Mouse (Mus musculus) embryonic facial prominence, embryonic 15.5 days (tissue): ENCODE data around the gene Mpdu1. TPM values are rescaled to one million over a fixed set of nuclear protein-coding genes. Genes with fewer than 3 reads are reported as not detected.

ENCODE experiments used
- ATAC-seq: fragments of 200-750 bp; cut with Nextera tagmentation; 2 replicates; pipeline ENCODE4 v1.8.0; 2017; ENCODE audit warnings: low read depth, moderate TSS enrichment; ENCODE audit not compliant: insufficient number of reproducible peaks, low FRiP score, low TSS enrichment
- H3K27ac ChIP-seq: fragments of 300-500 bp; sonication (generic); replicated peaks from 2 replicates; pipeline ENCODE4 v1.5.1; 2015; ENCODE audit warnings: mild to moderate bottlenecking, inconsistent platforms
- H3K27me3 ChIP-seq: fragments of 300-500 bp; sonication (generic); 2 replicates; pipeline ENCODE4 v1.6.1; 2015; ENCODE audit warnings: inconsistent platforms
- H3K36me3 ChIP-seq: fragments of 300-500 bp; sonication (generic); 2 replicates; pipeline ENCODE4 v1.6.1; 2015; ENCODE audit warnings: mild to moderate bottlenecking, inconsistent platforms
- H3K4me1 ChIP-seq: fragments of 300-500 bp; sonication (generic); 2 replicates; pipeline ENCODE4 v1.6.1; 2015; ENCODE audit warnings: inconsistent platforms
- H3K4me2 ChIP-seq: fragments of 300-500 bp; sonication (generic); replicated peaks from 2 replicates; pipeline ENCODE4 v1.6.1; 2015; ENCODE audit warnings: mild to moderate bottlenecking, inconsistent platforms
- H3K4me3 ChIP-seq: fragments of 300-500 bp; sonication (generic); replicated peaks from 2 replicates; pipeline ENCODE4 v1.5.1; 2015; ENCODE audit warnings: mild to moderate bottlenecking, inconsistent platforms
- H3K9ac ChIP-seq: fragments of 300-500 bp; sonication (generic); 2 replicates; pipeline ENCODE4 v1.6.1; 2015; ENCODE audit warnings: inconsistent platforms
- H3K9me3 ChIP-seq: fragments of 300-500 bp; sonication (generic); replicated peaks from 2 replicates; pipeline ENCODE4 v1.6.1; 2016; ENCODE audit warnings: inconsistent platforms
- WGBS: fragments of 180-500 bp; shearing (Covaris S2); methylation state at CpG from one replicate; pipeline ENCODE4 v1.1.7; 2015; 5-methylcytosine and 5-hydroxymethylcytosine counted together
- microRNA counts: library from miRNA; unstranded; fragments of <30 nt; microRNA quantifications from one replicate; lab custom pipeline; 2016
- microRNA-seq: library from miRNA; unstranded; fragments of <30 nt; microRNA quantifications from one replicate; pipeline ENCODE4, GENCODE M21; 2016; ENCODE audit warnings: borderline number of aligned reads
- polyA plus RNA-seq: library from polyadenylated mRNA; unstranded; fragments of >200 nt; fragmentation: Nextera tagmentation; extraction: Ambion mirVana; gene quantifications from 2 replicates; pipeline ENCODE4 v1.2.1, GENCODE M21; 2015

Gene Mpdu1
- polyA plus RNA-seq, 1 experiment from 2014 or later = 66.5 TPM

GRCm38 (mm10) chr11:69613553-69614256 is 48.7 kb downstream of the Mpdu1 start:
- H3K27ac ChIP-seq = no peak overlapping the region

GRCm38 (mm10) chr11:69610899-69611298 is 51.5 kb downstream of the Mpdu1 start:
- 53% methylated on average over 4 of the region's 4 CpGs for WGBS
- no peak overlapping the region for H3K9ac ChIP-seq
- H3K4me2 ChIP-seq = no peak overlapping the region
- H3K4me1 ChIP-seq = peaks cover 10% of the 10 kb centered on the region
- ATAC-seq = no peak
- no peaks in the 10 kb centered on the region for H3K36me3 ChIP-seq
- H3K9me3 ChIP-seq = no peaks in the 10 kb centered on the region
- H3K27ac ChIP-seq = no peak overlapping the region
- H3K4me3 ChIP-seq = no peak overlapping the region
- no peaks in the 10 kb centered on the region for H3K27me3 ChIP-seq

More at GRCm38 (mm10) chr11:69613553-69614256, 48.7 kb downstream of the Mpdu1 start:
- no peak for ATAC-seq
- H3K4me2 ChIP-seq = peak overlapping the region; percentile 27
- H3K27me3 ChIP-seq = no peaks in the 10 kb centered on the region; the same call in 1 of the 2 replicates
- no peaks in the 10 kb centered on the region for H3K9me3 ChIP-seq
- H3K36me3 ChIP-seq = no peaks in the 10 kb centered on the region
- H3K9ac ChIP-seq = no peak overlapping the region
- WGBS = 13% methylated on average over 19 of the region's 19 CpGs
- H3K4me3 ChIP-seq = peak overlapping the region; percentile 8; the same call in 1 of the 2 replicates
- peaks cover 7% of the 10 kb centered on the region for H3K4me1 ChIP-seq

GRCm38 (mm10) chr11:69609416-69609815 is 53.0 kb downstream of the Mpdu1 start:
- Histone ChIP-seq H3K4me2 (no peak overlapping the region), H3K36me3 (no peaks in the 10 kb centered on the region), H3K4me3 (no peak overlapping the region), H3K27ac (no peak overlapping the region), H3K9ac (no peak overlapping the region), H3K4me1 (peaks cover 23% of the 10 kb centered on the region), H3K27me3 (no peaks in the 10 kb centered on the region), H3K9me3 (no peaks in the 10 kb centered on the region)
- WGBS = 63% methylated on average over 7 of the region's 7 CpGs
- no peak for ATAC-seq

GRCm38 (mm10) chr11:69608525-69608924 is 53.9 kb downstream of the Mpdu1 start:
- 88% methylated on average over 3 of the region's 3 CpGs for WGBS
- Histone ChIP-seq H3K4me1 (peaks cover 22% of the 10 kb centered on the region), H3K4me3 (no peak overlapping the region), H3K4me2 (no peak overlapping the region), H3K9ac (no peak overlapping the region), H3K27me3 (no peaks in the 10 kb centered on the region), H3K27ac (no peak overlapping the region), H3K36me3 (no peaks in the 10 kb centered on the region), H3K9me3 (no peaks in the 10 kb centered on the region)
- ATAC-seq = no peak

GRCm38 (mm10) chr11:69606832-69607231 is 55.6 kb downstream of the Mpdu1 start:
- Histone ChIP-seq H3K4me3 (no peak overlapping the region), H3K36me3 (no peaks in the 10 kb centered on the region), H3K9ac (no peak overlapping the region), H3K9me3 (no peaks in the 10 kb centered on the region), H3K4me1 (peaks cover 22% of the 10 kb centered on the region), H3K27ac (no peak overlapping the region), H3K27me3 (no peaks in the 10 kb centered on the region), H3K4me2 (no peak overlapping the region)
- ATAC-seq = no peak
- WGBS = 84% methylated on average over 2 of the region's 2 CpGs

MicroRNA genes within 50 kb of the gene (microRNA counts, 519-probe panel; counts per million panel counts)
- microRNA mmu-miR-1934 (lab: Ali Mortazavi, UCI) (not detected), microRNA mmu-miR-467f (lab: Ali Mortazavi, UCI) (2,909 counts per million, percentile 70 among the panel's probes with 10 or more counts)

Small RNAs within 50 kb of the gene (microRNA-seq; reads per million reads assigned to microRNA genes)
- gene Mir1934 (4.1 reads per million, percentile 18 among the genes with 10 or more reads in this experiment), gene Mir467f (not detected)

Other genes starting within 250 kb of the Mpdu1 start
- 35.5 and 37.2 TPM in 2 replicates for gene Kdm6b, start 249.0 kb downstream of the Mpdu1 start, polyA plus RNA-seq
- gene Dnah2, start 113.5 kb downstream of the Mpdu1 start, polyA plus RNA-seq = 4.9 and 8.3 TPM in 2 replicates
- 29.0 and 31.5 TPM in 2 replicates for gene Efnb3, start 102.4 kb downstream of the Mpdu1 start, polyA plus RNA-seq
- 25.0 and 26.5 TPM in 2 replicates for gene Wrap53, start 82.4 kb downstream of the Mpdu1 start, polyA plus RNA-seq
- gene Trp53, start 82.3 kb downstream of the Mpdu1 start, polyA plus RNA-seq = 134 and 141 TPM in 2 replicates
- 12.4 and 13.4 TPM in 2 replicates for gene Atp1b2, start 56.7 kb downstream of the Mpdu1 start, polyA plus RNA-seq
- not detected in 2 replicates for gene Shbg, start 44.7 kb downstream of the Mpdu1 start, polyA plus RNA-seq
- gene Sat2, start 40.6 kb downstream of the Mpdu1 start, polyA plus RNA-seq = 19.8 and 22.5 TPM in 2 replicates
- 33.4 and 34.2 TPM in 2 replicates for gene Fxr2, start 29.7 kb downstream of the Mpdu1 start, polyA plus RNA-seq
- 5.2 TPM in 2 replicates for gene Sox15, start 7.3 kb downstream of the Mpdu1 start, polyA plus RNA-seq
- gene Cd68, start 3.5 kb upstream of the Mpdu1 start, polyA plus RNA-seq = 26.3 and 28.3 TPM in 2 replicates
- 447 and 512 TPM in 2 replicates for gene Eif4a1, start 9.8 kb upstream of the Mpdu1 start, polyA plus RNA-seq
- gene Senp3, start 19.4 kb upstream of the Mpdu1 start, polyA plus RNA-seq = 83.7 and 90.5 TPM in 2 replicates
- gene Tnfsf13, start 23.1 kb upstream of the Mpdu1 start, polyA plus RNA-seq = 1.0 and 1.1 TPM in 2 replicates
- gene Tnfsf12, start 33.2 kb upstream of the Mpdu1 start, polyA plus RNA-seq = 11.9 and 13.3 TPM in 2 replicates
- gene Tnfsfm13, start 33.5 kb upstream of the Mpdu1 start, polyA plus RNA-seq = 4.0 and 6.0 TPM in 2 replicates
- 24.3 and 28.2 TPM in 2 replicates for gene Polr2a, start 96.0 kb upstream of the Mpdu1 start, polyA plus RNA-seq
- gene Slc35g3, start 99.3 kb upstream of the Mpdu1 start, polyA plus RNA-seq = 0.15 and 0.18 TPM in 2 replicates
- 5.7 and 6.1 TPM in 2 replicates for gene Zbtb4, start 103.3 kb upstream of the Mpdu1 start, polyA plus RNA-seq
- gene Chrnb1, start 133.3 kb upstream of the Mpdu1 start, polyA plus RNA-seq = 29.3 and 38.6 TPM in 2 replicates
- 4.1 and 4.4 TPM in 2 replicates for gene Fgf11, start 139.2 kb upstream of the Mpdu1 start, polyA plus RNA-seq
- 7.5 and 10.0 TPM in 2 replicates for gene Tmem102, start 143.0 kb upstream of the Mpdu1 start, polyA plus RNA-seq
- not detected in 2 replicates for gene Gm39566, start 152.7 kb upstream of the Mpdu1 start, polyA plus RNA-seq
- not detected in 2 replicates for gene Spem2, start 155.8 kb upstream of the Mpdu1 start, polyA plus RNA-seq
- 0.16 and 0.38 TPM in 2 replicates for gene Spem1, start 159.5 kb upstream of the Mpdu1 start, polyA plus RNA-seq
- gene Nlgn2, start 175.1 kb upstream of the Mpdu1 start, polyA plus RNA-seq = 10.6 and 11.6 TPM in 2 replicates
- 388 and 399 TPM in 2 replicates for gene Tmem256, start 175.9 kb upstream of the Mpdu1 start, polyA plus RNA-seq
- gene Plscr3, start 183.7 kb upstream of the Mpdu1 start, polyA plus RNA-seq = 126 and 148 TPM in 2 replicates
- gene Tnk1, start 196.1 kb upstream of the Mpdu1 start, polyA plus RNA-seq = 6.9 TPM in 2 replicates
- gene Tmem95, start 215.4 kb upstream of the Mpdu1 start, polyA plus RNA-seq = 0.35 and 0.47 TPM in 2 replicates
- gene Kctd11, start 218.8 kb upstream of the Mpdu1 start, polyA plus RNA-seq = 13.8 and 18.1 TPM in 2 replicates
- gene Acap1, start 232.9 kb upstream of the Mpdu1 start, polyA plus RNA-seq = 1.8 and 2.3 TPM in 2 replicates
- 8.7 and 9.4 TPM in 2 replicates for gene 2810408A11Rik, start 238.3 kb upstream of the Mpdu1 start, polyA plus RNA-seq
- 7.8 and 8.5 TPM in 2 replicates for gene Neurl4, start 238.4 kb upstream of the Mpdu1 start, polyA plus RNA-seq